Mouse (Mus musculus): ENCODE results near the gene Samd4.

The Samd4 gene

GRCm38 (mm10) chr14:46908858-46909257 is 26.2 kb downstream of the Samd4 start:
- DNase-seq (ENCODE audit: low spot score in 2 of 2), result no peak

- DNase-seq (ENCODE audit: low spot score in 2 of 2), result no peak
These were observed 29.8 kb downstream of the Samd4 start for GRCm38 (mm10) chr14:46912496-46912895.

- no peak for DNase-seq (ENCODE audit: low spot score in 2 of 2)
These were observed 31.7 kb downstream of the Samd4 start for GRCm38 (mm10) chr14:46914356-46914755.

GRCm38 (mm10) chr14:46915555-46915954 is 32.9 kb downstream of the Samd4 start:
- no peak for DNase-seq (ENCODE audit: low spot score in 2 of 2)

- no peak for DNase-seq (ENCODE audit: low spot score in 2 of 2)
These were observed 33.9 kb downstream of the Samd4 start for GRCm38 (mm10) chr14:46916581-46916980.

GRCm38 (mm10) chr14:46917136-46917535 is 34.5 kb downstream of the Samd4 start:
- DNase-seq (ENCODE audit: low spot score in 2 of 2), result no peak

GRCm38 (mm10) chr14:46917581-46917980 is 34.9 kb downstream of the Samd4 start:
- DNase-seq (ENCODE audit: low spot score in 2 of 2), result no peak

GRCm38 (mm10) chr14:46920496-46920895 is 37.8 kb downstream of the Samd4 start:
- no peak for DNase-seq (ENCODE audit: low spot score in 2 of 2)

- no peak for DNase-seq (ENCODE audit: low spot score in 2 of 2)
These were observed 38.7 kb downstream of the Samd4 start for GRCm38 (mm10) chr14:46921178-46921975.

GRCm38 (mm10) chr14:46923931-46924330 is 41.3 kb downstream of the Samd4 start:
- no peak for DNase-seq (ENCODE audit: low spot score in 2 of 2)

- no peak for DNase-seq (ENCODE audit: low spot score in 2 of 2)
These were observed 41.8 kb downstream of the Samd4 start for GRCm38 (mm10) chr14:46924422-46924821.

GRCm38 (mm10) chr14:46928556-46928955 is 45.9 kb downstream of the Samd4 start:
- DNase-seq (ENCODE audit: low spot score in 2 of 2), result no peak

- no peak for DNase-seq (ENCODE audit: low spot score in 2 of 2)
These were observed 49.5 kb downstream of the Samd4 start for GRCm38 (mm10) chr14:46932121-46932520.

- no peak for DNase-seq (ENCODE audit: low spot score in 2 of 2)
These were observed 50.1 kb downstream of the Samd4 start for GRCm38 (mm10) chr14:46932708-46933107.

GRCm38 (mm10) chr14:46941077-46941476 is 58.4 kb downstream of the Samd4 start:
- DNase-seq (ENCODE audit: low spot score in 2 of 2), result no peak

GRCm38 (mm10) chr14:46941896-46942812 is 59.5 kb downstream of the Samd4 start:
- DNase-seq (ENCODE audit: low spot score in 2 of 2), result no peak

GRCm38 (mm10) chr14:46944411-46944810 is 61.8 kb downstream of the Samd4 start:
- DNase-seq (ENCODE audit: low spot score in 2 of 2), result no peak

- no peak for DNase-seq (ENCODE audit: low spot score in 2 of 2)
These were observed 63.3 kb downstream of the Samd4 start for GRCm38 (mm10) chr14:46945903-46946490.

GRCm38 (mm10) chr14:46947644-46948043 is 65.0 kb downstream of the Samd4 start:
- no peak for DNase-seq (ENCODE audit: low spot score in 2 of 2)

- DNase-seq (ENCODE audit: low spot score in 2 of 2), result no peak
These were observed 68.1 kb downstream of the Samd4 start for GRCm38 (mm10) chr14:46950527-46951384.

GRCm38 (mm10) chr14:46952264-46952663 is 69.6 kb downstream of the Samd4 start:
- no peak for DNase-seq (ENCODE audit: low spot score in 2 of 2)
